Mouse (Mus musculus) cerebellum, adult 2 months (tissue): ENCODE measurements around the gene Acly. TPM values are rescaled to one million over a fixed set of nuclear protein-coding genes. Genes with fewer than 3 reads are reported as not detected.
"Not testable (repeated sequence)": the region's sequence is repeated elsewhere in the genome, so short reads cannot be mapped to it uniquely, and the experiment has no call there.

Experiments
- DNase-seq, 2 experiments: peaks; one replicate each; pipeline ENCODE4 v3.0.0; 2021
- H3K27ac ChIP-seq: fragments of 200-500 bp; 2 replicates; pipeline ENCODE4 v1.5.1; 2012; ENCODE audit warnings: low read length, control low read depth, inconsistent platforms; ENCODE audit not compliant: insufficient read depth
- H3K27me3 ChIP-seq: fragments of 200-500 bp; 2 replicates; pipeline ENCODE4 v1.6.1; 2012; ENCODE audit warnings: inconsistent platforms, mild to moderate bottlenecking, low read length, moderate library complexity; ENCODE audit not compliant: control insufficient read depth, insufficient read depth
- H3K4me1 ChIP-seq: fragments of 200-500 bp; 2 replicates; pipeline ENCODE4 v1.6.1; 2011; ENCODE audit warnings: low read length; ENCODE audit not compliant: control insufficient read depth, insufficient read depth
- H3K4me3 ChIP-seq: fragments of 200-500 bp; replicated peaks from 2 replicates; pipeline ENCODE3; 2011; ENCODE audit warnings: mild to moderate bottlenecking, low read depth, low read length, control low read depth; ENCODE audit not compliant: insufficient read depth
- CTCF ChIP-seq: fragments of 200-500 bp; IDR thresholded peaks from 2 replicates; pipeline ENCODE4 v1.5.1; 2011; ENCODE audit warnings: low read depth, mild to moderate bottlenecking, control low read depth, low read length, moderate library complexity, borderline replicate concordance; ENCODE audit not compliant: insufficient read depth
- POLR2A ChIP-seq: fragments of 200-500 bp; IDR thresholded peaks from 2 replicates; pipeline ENCODE4 v1.6.1; 2011; ENCODE audit warnings: low read length, control low read depth, borderline replicate concordance; ENCODE audit not compliant: insufficient read depth
- WGBS: fragments of 180-500 bp; shearing (Covaris S2); methylation state at CpG from one replicate; pipeline ENCODE4 v1.1.7; 2018; 5-methylcytosine and 5-hydroxymethylcytosine counted together
- polyA plus RNA-seq: library from polyadenylated mRNA; depleted of rRNA; stranded (reverse); fragments of >200 nt; gene quantifications from 2 replicates; pipeline ENCODE4 v1.2.3, GENCODE M21; 2012

The Acly gene
- polyA plus RNA-seq, 1 experiment, result 156 TPM

GRCm38 (mm10) chr11:100544832-100545745 is 17.3 kb upstream of the Acly start, which contains the start of gene Ttc25:
Gene Ttc25 (plus strand): TSS chr11:100545607.
- peak; percentile 44 to 52 for DNase-seq
- 5% methylated on average over 28 of the region's 28 CpGs for WGBS
- Histone ChIP-seq H3K4me3 (peak within 1 kb of the TSS; percentile 44), H3K4me1 (no peaks in the 10 kb centered on the region), H3K27ac (no peak within 1 kb of the TSS), H3K27me3 (peaks cover 1% of the 10 kb centered on the region; the same call in 1 of the 2 replicates)
- TF ChIP-seq CTCF (no peak), POLR2A (no peak)

GRCm38 (mm10) chr11:100541577-100541976 is 13.8 kb upstream of the Acly start:
- H3K27ac ChIP-seq, result no peak overlapping the region
- no peak for TF ChIP-seq POLR2A
- TF ChIP-seq CTCF, result no peak
- H3K4me3 ChIP-seq, result no peak overlapping the region
- WGBS, result 95% methylated on average over 2 of the region's 2 CpGs
- DNase-seq, result no peak
- H3K4me1 ChIP-seq, result no peaks in the 10 kb centered on the region; the same call in 1 of the 2 replicates
- no peaks in the 10 kb centered on the region for H3K27me3 ChIP-seq

- WGBS, result 61% methylated on average over 6 of the region's 6 CpGs
- Histone ChIP-seq H3K27me3 (no peaks in the 10 kb centered on the region), H3K27ac (no peak overlapping the region), H3K4me3 (no peak overlapping the region), H3K4me1 (no peaks in the 10 kb centered on the region; the same call in 1 of the 2 replicates)
- no peak for DNase-seq
- no peak for TF ChIP-seq CTCF
- no peak for TF ChIP-seq POLR2A
Measured at GRCm38 (mm10) chr11:100540966-100541365, 13.2 kb upstream of the Acly start.

GRCm38 (mm10) chr11:100536466-100536865 is 8.7 kb upstream of the Acly start:
- Histone ChIP-seq H3K4me3 (no peak overlapping the region), H3K27ac (no peak overlapping the region), H3K27me3 (no peaks in the 10 kb centered on the region), H3K4me1 (no peaks in the 10 kb centered on the region; the same call in 1 of the 2 replicates)
- TF ChIP-seq POLR2A, result no peak
- TF ChIP-seq CTCF, result no peak
- no peak for DNase-seq

GRCm38 (mm10) chr11:100535996-100536395 is 8.2 kb upstream of the Acly start:
- Histone ChIP-seq H3K27ac (no peak overlapping the region), H3K27me3 (no peaks in the 10 kb centered on the region), H3K4me1 (no peaks in the 10 kb centered on the region; the same call in 1 of the 2 replicates), H3K4me3 (no peak overlapping the region)
- no peak for DNase-seq
- whole genome bisulfite sequencing, result 85% methylated on average over 1 of the region's 1 CpGs
- TF ChIP-seq POLR2A (no peak), CTCF (no peak)

GRCm38 (mm10) chr11:100534821-100535220 is 7.0 kb upstream of the Acly start:
- 87% methylated on average over 6 of the region's 6 CpGs for WGBS
- H3K4me1 ChIP-seq, H3K27ac ChIP-seq, H3K27me3 ChIP-seq, H3K4me3 ChIP-seq, DNase-seq: not testable (repeated sequence)

- not testable (repeated sequence) for H3K27me3 ChIP-seq, H3K4me1 ChIP-seq, DNase-seq, H3K27ac ChIP-seq, H3K4me3 ChIP-seq
- 93% methylated on average over 2 of the region's 2 CpGs for WGBS
Measured at GRCm38 (mm10) chr11:100534411-100534810, 6.6 kb upstream of the Acly start.

GRCm38 (mm10) chr11:100533871-100534270 is 6.1 kb upstream of the Acly start:
- H3K27me3 ChIP-seq, result no peaks in the 10 kb centered on the region

More at GRCm38 (mm10) chr11:100533871-100534270, 6.1 kb upstream of the Acly start:
- TF ChIP-seq CTCF, result no peak
- TF ChIP-seq POLR2A, result no peak
- Histone ChIP-seq H3K4me1 (no peaks in the 10 kb centered on the region), H3K27ac (no peak overlapping the region), H3K4me3 (no peak overlapping the region)
- 75% methylated on average over 6 of the region's 6 CpGs for WGBS
- DNase-seq, result no peak
